Comparison of ENCODE assay signal across 1 mouse cellular context in the genomic region with DNA sequence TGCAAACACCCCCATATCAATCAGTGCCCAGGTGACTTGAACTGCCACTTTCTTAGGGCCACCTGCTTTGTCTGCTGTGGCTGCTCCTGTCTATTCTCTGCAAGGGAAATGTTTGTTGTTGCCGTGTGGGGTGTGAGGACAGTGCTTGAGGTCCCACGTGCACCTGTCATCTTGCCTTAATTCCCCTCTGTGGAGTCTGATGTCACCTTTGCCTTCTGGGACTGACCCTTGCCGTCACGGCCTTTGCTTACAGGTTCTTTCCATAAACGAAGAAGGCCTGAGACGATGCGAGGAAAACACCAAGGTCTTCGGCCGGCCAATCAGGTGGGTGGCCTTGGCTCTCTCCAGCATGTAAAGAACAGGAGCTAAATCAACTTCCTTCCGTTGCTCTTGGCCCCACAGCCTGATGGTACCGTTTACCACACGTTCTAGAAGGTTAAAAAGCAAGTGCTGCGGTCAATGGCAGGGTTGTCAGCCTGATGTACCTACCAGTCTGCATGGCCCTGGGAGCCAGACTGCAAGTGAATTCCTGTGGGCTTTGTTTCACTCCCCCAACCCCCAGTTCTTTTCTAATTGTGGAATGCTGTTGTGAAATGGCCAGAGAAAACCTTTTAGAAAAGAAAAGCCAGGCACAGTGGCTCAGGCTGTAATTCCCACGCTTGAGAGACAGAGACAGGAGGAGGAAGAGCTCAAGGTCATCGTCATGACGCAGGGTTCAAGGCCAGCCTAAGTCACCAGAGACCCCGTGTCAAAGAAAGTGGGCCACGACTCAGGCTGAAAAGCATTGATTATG.
TF ChIP-seq lines count a peak whose summit lies in the region.

No protein-coding gene starts in this region.

TF ChIP-seq in CH12.LX, 34 proteins besides CTCF, POLR2A, EP300 and RAD21:
- no peak for TF ChIP-seq ZKSCAN1 (IDR thresholded peaks at IDR 0.05; ENCODE audit: borderline replicate concordance, low read depth, low read length)
- TF ChIP-seq ELF1 (IDR thresholded peaks at IDR 0.05; ENCODE audit: low read depth, low read length) = no peak
- peak; percentile 97 for TF ChIP-seq ETS1 (conservative IDR thresholded peaks at IDR 0.05; ENCODE audit: low read depth, low read length)
- no peak for TF ChIP-seq POLR2AphosphoS2 (IDR thresholded peaks at IDR 0.05; ENCODE audit: low read depth, low read length)
- peak; percentile 63 for TF ChIP-seq SIN3A (IDR thresholded peaks at IDR 0.05; ENCODE audit: low read length)
- no peak for TF ChIP-seq UBTF (IDR thresholded peaks at IDR 0.05; ENCODE audit: low read depth, low read length)
- TF ChIP-seq MEF2A (IDR thresholded peaks at IDR 0.05; ENCODE audit: borderline replicate concordance, low read depth, low read length) = peak; percentile 90
- no peak for TF ChIP-seq CHD1 (IDR thresholded peaks at IDR 0.05; ENCODE audit: low read depth, low read length)
- peak; percentile 92 for TF ChIP-seq BHLHE40 (IDR thresholded peaks at IDR 0.05; ENCODE audit: low read depth, low read length)
- peak; percentile 69 for TF ChIP-seq MAZ (IDR thresholded peaks at IDR 0.05; ENCODE audit: low read depth, low read length)
- 0 out of 2 replicates have a peak, but pooled peaks have one; percentile 21 for TF ChIP-seq CHD2 (IDR thresholded peaks at IDR 0.05; ENCODE audit: low read length)
- no peak for TF ChIP-seq E2F4 (IDR thresholded peaks at IDR 0.05; ENCODE audit: insufficient replicate concordance, low read depth, low read length)
- TF ChIP-seq MYC (IDR thresholded peaks at IDR 0.05; ENCODE audit: low read depth, low read length) = peak; percentile 83
- TF ChIP-seq TCF12 (IDR thresholded peaks at IDR 0.05; ENCODE audit: low read depth, low read length) = peak; percentile 67; the same call in 1 of the 2 replicates
- TF ChIP-seq RCOR1 (conservative IDR thresholded peaks at IDR 0.05; ENCODE audit: low read depth, low read length) = no peak
- no peak for TF ChIP-seq TBP (conservative IDR thresholded peaks at IDR 0.05; ENCODE audit: low read depth, low read length)
- TF ChIP-seq HCFC1 (IDR thresholded peaks at IDR 0.05; ENCODE audit: low read depth, low read length) = no peak; the same call in 1 of the 2 replicates
- TF ChIP-seq KAT2A (IDR thresholded peaks at IDR 0.05; ENCODE audit: insufficient replicate concordance, low read length) = no peak
- TF ChIP-seq JUND (conservative IDR thresholded peaks at IDR 0.05; ENCODE audit: low read depth, low read length) = 0 out of 2 replicates have a peak, but pooled peaks have one; percentile 31
- no peak for TF ChIP-seq JUN (IDR thresholded peaks at IDR 0.05; ENCODE audit: insufficient read depth, low read depth, low read length)
- no peak for TF ChIP-seq NELFE (IDR thresholded peaks at IDR 0.05; ENCODE audit: low read depth, low read length)
- no peak for TF ChIP-seq ZMIZ1 (IDR thresholded peaks at IDR 0.05; ENCODE audit: low read depth, low read length)
- no peak for TF ChIP-seq ZNF384 (IDR thresholded peaks at IDR 0.05; ENCODE audit: low read depth, low read length)
- no peak for TF ChIP-seq USF1 (IDR thresholded peaks at IDR 0.05; ENCODE audit: low read depth, low read length)
- TF ChIP-seq ZC3H11A (IDR thresholded peaks at IDR 0.05; ENCODE audit: low read depth, low read length) = no peak
- TF ChIP-seq NRF1 (IDR thresholded peaks at IDR 0.05; ENCODE audit: low read depth, low read length) = no peak
- TF ChIP-seq SMC3 (IDR thresholded peaks at IDR 0.05; ENCODE audit: low read depth, low read length) = no peak
- TF ChIP-seq USF2 (conservative IDR thresholded peaks at IDR 0.05; ENCODE audit: low read depth, low read length) = no peak
- peak; percentile 93 for TF ChIP-seq MXI1 (IDR thresholded peaks at IDR 0.05; ENCODE audit: low read depth, low read length)
- TF ChIP-seq GABPA (IDR thresholded peaks at IDR 0.05; ENCODE audit: insufficient replicate concordance, low read depth, low read length) = 0 out of 2 replicates have a peak, but pooled peaks have one; percentile 14
- TF ChIP-seq MAFK (IDR thresholded peaks at IDR 0.05; ENCODE audit: insufficient replicate concordance, low read length) = no peak
- no peak for TF ChIP-seq PAX5 (IDR thresholded peaks at IDR 0.05; ENCODE audit: low read length)
- peak; percentile 79 for TF ChIP-seq MAX (IDR thresholded peaks at IDR 0.05; ENCODE audit: low read length)
- peak; percentile 61; the same call in 1 of the 2 replicates for TF ChIP-seq IRF4 (IDR thresholded peaks at IDR 0.05; ENCODE audit: low read depth, low read length)
